Mouse (Mus musculus) kidney, embryonic 15.5 days (tissue): ENCODE data around the gene Prdm5. TPM values are rescaled to one million over a fixed set of nuclear protein-coding genes. Genes with fewer than 3 reads are reported as not detected.

ENCODE experiments used
- ATAC-seq: fragments of 200-750 bp; cut with Nextera tagmentation; replicated peaks from 2 replicates; pipeline ENCODE4 v1.8.0; 2017; ENCODE audit warnings: moderate TSS enrichment; ENCODE audit not compliant: low FRiP score
- H3K27ac ChIP-seq: fragments of 300-500 bp; sonication (generic); 2 replicates; pipeline ENCODE4 v1.5.1; 2015; ENCODE audit warnings: mild to moderate bottlenecking, inconsistent platforms
- H3K27me3 ChIP-seq: fragments of 300-500 bp; sonication (generic); 2 replicates; pipeline ENCODE4 v1.6.1; 2015; ENCODE audit warnings: inconsistent platforms
- H3K36me3 ChIP-seq: fragments of 300-500 bp; sonication (generic); 2 replicates; pipeline ENCODE4 v1.6.1; 2015; ENCODE audit warnings: inconsistent platforms
- H3K4me1 ChIP-seq: fragments of 300-500 bp; sonication (generic); 2 replicates; pipeline ENCODE4 v1.6.1; 2015; ENCODE audit warnings: inconsistent platforms
- H3K4me2 ChIP-seq: fragments of 300-500 bp; sonication (generic); 2 replicates; pipeline ENCODE4 v1.6.1; 2015; ENCODE audit warnings: moderate library complexity, mild to moderate bottlenecking, inconsistent platforms
- H3K4me3 ChIP-seq: fragments of 300-500 bp; sonication (generic); replicated peaks from 2 replicates; pipeline ENCODE4 v1.5.1; 2015; ENCODE audit warnings: mild to moderate bottlenecking, inconsistent platforms
- H3K9ac ChIP-seq: fragments of 300-500 bp; sonication (generic); 2 replicates; pipeline ENCODE4 v1.6.1; 2015; ENCODE audit warnings: mild to moderate bottlenecking, inconsistent platforms
- H3K9me3 ChIP-seq: fragments of 300-500 bp; sonication (generic); replicated peaks from 2 replicates; pipeline ENCODE4 v1.6.1; 2016; ENCODE audit warnings: inconsistent platforms
- WGBS: fragments of 180-500 bp; shearing (Covaris S2); methylation state at CpG from one replicate; pipeline ENCODE4 v1.1.7; 2015; ENCODE audit warnings: mixed read lengths; 5-methylcytosine and 5-hydroxymethylcytosine counted together
- polyA plus RNA-seq: library from polyadenylated mRNA; unstranded; fragments of >200 nt; fragmentation: Nextera tagmentation; extraction: Ambion mirVana; gene quantifications from 2 replicates; pipeline ENCODE4 v1.2.1, GENCODE M21; 2015

Gene Prdm5
- polyA plus RNA-seq, result 20.2 and 21.3 TPM in 2 replicates

DNA sequence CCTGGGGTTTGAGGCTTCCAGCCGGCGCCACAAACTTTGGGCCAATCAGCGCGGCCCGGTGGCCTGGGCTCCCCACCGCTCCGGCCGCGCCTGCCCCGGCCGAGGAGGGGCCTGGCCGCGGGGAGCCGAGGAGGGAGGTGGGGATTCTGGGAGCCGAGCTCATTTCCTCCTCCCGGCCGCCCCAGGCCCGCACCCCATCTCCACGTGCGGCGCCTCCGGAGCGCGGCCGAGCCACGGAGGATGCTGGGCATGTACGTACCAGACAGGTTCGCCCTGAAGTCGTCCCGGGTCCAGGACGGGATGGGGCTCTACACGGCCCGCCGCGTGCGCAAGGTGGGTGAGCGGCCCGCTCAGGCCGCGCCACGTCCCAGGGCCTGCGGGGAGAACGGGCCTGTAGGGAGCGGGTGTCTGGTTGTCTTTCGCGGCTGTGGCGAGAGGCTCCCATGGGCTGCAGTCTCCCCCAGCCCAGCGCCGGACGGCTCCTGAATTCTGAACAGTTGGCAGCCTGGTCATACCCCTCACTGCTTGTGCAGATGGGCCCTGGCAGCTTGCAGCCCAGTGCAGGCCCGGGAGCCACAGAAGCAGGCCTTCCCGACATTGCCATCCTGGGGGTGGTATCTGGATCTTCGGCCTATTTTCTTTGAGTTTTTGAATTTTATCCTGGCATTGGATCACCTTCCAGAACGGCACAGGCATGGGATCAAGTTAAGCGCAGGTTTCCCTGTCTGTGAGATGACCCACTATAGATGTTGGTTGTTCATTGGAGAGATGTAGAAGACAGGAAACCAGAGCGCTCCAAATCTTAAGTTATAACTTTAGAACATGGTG, at the start of gene Prdm5:
Gene Prdm5, plus strand, starts transcription at position 128 of the 828 bp plus-strand sequence.
- Histone ChIP-seq H3K9me3 (no peaks in the 10 kb centered on the region), H3K4me2 (peak within 1 kb of the TSS; percentile 68), H3K27me3 (no peaks in the 10 kb centered on the region), H3K27ac (peak within 1 kb of the TSS; percentile 59), H3K36me3 (no peaks in the 10 kb centered on the region), H3K9ac (peak within 1 kb of the TSS; percentile 64), H3K4me1 (peaks cover 17% of the 10 kb centered on the region; the same call in 1 of the 2 replicates), H3K4me3 (peak within 1 kb of the TSS; percentile 62)
- 4% methylated on average over 54 of the region's 56 CpGs for WGBS
- ATAC-seq, result peak; percentile 97

DNA sequence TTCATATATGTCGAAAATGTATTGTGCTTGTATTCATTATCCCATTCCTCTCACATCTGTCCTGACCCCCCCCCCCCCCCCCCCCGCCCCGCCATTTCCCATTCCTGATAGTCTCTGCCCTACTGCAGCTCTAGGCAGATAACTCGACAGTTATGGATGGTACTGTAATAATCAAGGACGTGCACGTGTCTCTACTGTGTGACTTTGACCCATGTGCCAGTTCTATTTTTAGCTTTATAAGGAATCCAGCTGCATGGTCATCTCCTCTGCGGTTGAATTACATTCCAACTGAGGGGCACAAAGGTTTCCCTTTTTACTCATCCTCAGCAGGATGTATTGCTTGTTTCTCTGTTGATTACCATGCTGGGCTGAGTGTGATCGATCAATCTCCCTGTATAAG, 39.3 kb upstream of the Prdm5 start:
- no peak overlapping the region for H3K9ac ChIP-seq
- no peak overlapping the region for H3K4me2 ChIP-seq
- H3K36me3 ChIP-seq, result no peaks in the 10 kb centered on the region
- H3K27me3 ChIP-seq, result no peaks in the 10 kb centered on the region
- H3K9me3 ChIP-seq, result no peaks in the 10 kb centered on the region
- H3K4me1 ChIP-seq, result no peaks in the 10 kb centered on the region
- ATAC-seq, result peak; percentile 22; the same call in 1 of the 2 replicates
- H3K4me3 ChIP-seq, result no peak overlapping the region
- H3K27ac ChIP-seq, result no peak overlapping the region
- 51% methylated on average over 6 of the region's 8 CpGs for WGBS

GRCm38 (mm10) chr6:65743144-65743870, 35.5 kb upstream of the Prdm5 start:
- WGBS, result 29% methylated on average over 1 of the region's 1 CpGs

GRCm38 (mm10) chr6:65743871-65744202, 35.0 kb upstream of the Prdm5 start:
- Histone ChIP-seq H3K4me3 (no peak overlapping the region), H3K9me3 (peaks cover 4% of the 10 kb centered on the region), H3K9ac (no peak overlapping the region), H3K4me1 (no peaks in the 10 kb centered on the region), H3K27me3 (no peaks in the 10 kb centered on the region), H3K4me2 (no peak overlapping the region), H3K27ac (no peak overlapping the region), H3K36me3 (no peaks in the 10 kb centered on the region)
- ATAC-seq, result no peak

More at GRCm38 (mm10) chr6:65743144-65743870, 35.5 kb upstream of the Prdm5 start:
- Histone ChIP-seq H3K4me3 (no peak overlapping the region), H3K36me3 (no peaks in the 10 kb centered on the region), H3K4me1 (no peaks in the 10 kb centered on the region), H3K27ac (no peak overlapping the region), H3K9ac (no peak overlapping the region), H3K27me3 (no peaks in the 10 kb centered on the region), H3K9me3 (peaks cover 4% of the 10 kb centered on the region), H3K4me2 (no peak overlapping the region)
- no peak for ATAC-seq

GRCm38 (mm10) chr6:65758214-65758613, 20.6 kb upstream of the Prdm5 start:
- Histone ChIP-seq H3K4me3 (no peak overlapping the region), H3K9ac (no peak overlapping the region), H3K9me3 (no peaks in the 10 kb centered on the region), H3K36me3 (no peaks in the 10 kb centered on the region), H3K27me3 (no peaks in the 10 kb centered on the region), H3K27ac (no peak overlapping the region), H3K4me2 (no peak overlapping the region), H3K4me1 (no peaks in the 10 kb centered on the region)
- 53% methylated on average over 7 of the region's 7 CpGs for WGBS
- ATAC-seq, result no peak

DNA sequence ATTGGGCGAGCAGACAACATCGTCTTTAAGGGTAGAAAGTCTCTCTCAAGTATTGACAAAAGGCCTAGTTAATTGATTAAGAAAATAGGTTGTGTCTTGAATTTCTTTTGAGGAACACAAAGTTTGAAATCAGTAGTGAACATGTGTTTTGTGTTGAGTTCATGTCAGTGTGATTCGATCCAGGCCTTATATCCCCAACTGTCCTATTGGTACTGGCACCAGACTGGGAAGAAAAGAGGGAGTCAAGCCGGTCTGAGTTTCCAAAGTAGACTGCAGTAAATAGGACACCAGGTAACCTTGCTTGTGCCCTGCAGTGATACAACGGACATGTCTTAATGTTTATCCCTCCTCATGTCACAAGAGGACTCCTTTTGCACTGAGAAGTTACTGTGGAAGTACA, 19.6 kb upstream of the Prdm5 start:
- H3K9me3 ChIP-seq, result no peaks in the 10 kb centered on the region
- no peak for ATAC-seq
- 87% methylated on average over 5 of the region's 5 CpGs for WGBS

GRCm38 (mm10) chr6:65760073-65760472, 18.7 kb upstream of the Prdm5 start:
- no peak overlapping the region for H3K4me2 ChIP-seq
- no peak overlapping the region for H3K27ac ChIP-seq
- H3K9ac ChIP-seq, result no peak overlapping the region
- H3K27me3 ChIP-seq, result no peaks in the 10 kb centered on the region
- H3K4me3 ChIP-seq, result no peak overlapping the region
- H3K9me3 ChIP-seq, result no peaks in the 10 kb centered on the region
- WGBS, result 91% methylated on average over 3 of the region's 3 CpGs
- no peaks in the 10 kb centered on the region for H3K36me3 ChIP-seq
- no peak for ATAC-seq
- 0 out of 2 replicates have a peak, but pooled peaks cover under 1% of the 10 kb centered on the region for H3K4me1 ChIP-seq

More for the DNA sequence above, 19.6 kb upstream of the Prdm5 start:
- H3K4me2 ChIP-seq, result no peak overlapping the region
- H3K36me3 ChIP-seq, result no peaks in the 10 kb centered on the region
- H3K9ac ChIP-seq, result no peak overlapping the region
- H3K27me3 ChIP-seq, result no peaks in the 10 kb centered on the region
- no peak overlapping the region for H3K4me3 ChIP-seq
- no peak overlapping the region for H3K27ac ChIP-seq
- no peaks in the 10 kb centered on the region for H3K4me1 ChIP-seq

- 73% methylated on average over 2 of the region's 2 CpGs for WGBS
- H3K9ac ChIP-seq, result no peak overlapping the region
- peaks cover 8% of the 10 kb centered on the region; the same call in 1 of the 2 replicates for H3K4me1 ChIP-seq
- H3K4me3 ChIP-seq, result no peak overlapping the region
- no peaks in the 10 kb centered on the region for H3K27me3 ChIP-seq
- H3K9me3 ChIP-seq, result no peaks in the 10 kb centered on the region
- H3K36me3 ChIP-seq, result no peaks in the 10 kb centered on the region
- no peak overlapping the region for H3K27ac ChIP-seq
- ATAC-seq, result no peak
- H3K4me2 ChIP-seq, result no peak overlapping the region
Measured at GRCm38 (mm10) chr6:65764459-65764858, 14.3 kb upstream of the Prdm5 start.

- H3K9me3 ChIP-seq, result no peaks in the 10 kb centered on the region
- H3K9ac ChIP-seq, result no peak overlapping the region
- H3K4me1 ChIP-seq, result peaks cover 8% of the 10 kb centered on the region; the same call in 1 of the 2 replicates
- H3K27me3 ChIP-seq, result no peaks in the 10 kb centered on the region
- ATAC-seq, result peak; percentile 70; the same call in 1 of the 2 replicates
- H3K4me3 ChIP-seq, result no peak overlapping the region
- peak overlapping the region; percentile 24 for H3K4me2 ChIP-seq
- H3K27ac ChIP-seq, result no peak overlapping the region; the same call in 1 of the 2 replicates
- no peaks in the 10 kb centered on the region for H3K36me3 ChIP-seq
- whole genome bisulfite sequencing, result 7% methylated on average over 8 of the region's 8 CpGs
Measured at GRCm38 (mm10) chr6:65765057-65765456, 13.7 kb upstream of the Prdm5 start.

DNA sequence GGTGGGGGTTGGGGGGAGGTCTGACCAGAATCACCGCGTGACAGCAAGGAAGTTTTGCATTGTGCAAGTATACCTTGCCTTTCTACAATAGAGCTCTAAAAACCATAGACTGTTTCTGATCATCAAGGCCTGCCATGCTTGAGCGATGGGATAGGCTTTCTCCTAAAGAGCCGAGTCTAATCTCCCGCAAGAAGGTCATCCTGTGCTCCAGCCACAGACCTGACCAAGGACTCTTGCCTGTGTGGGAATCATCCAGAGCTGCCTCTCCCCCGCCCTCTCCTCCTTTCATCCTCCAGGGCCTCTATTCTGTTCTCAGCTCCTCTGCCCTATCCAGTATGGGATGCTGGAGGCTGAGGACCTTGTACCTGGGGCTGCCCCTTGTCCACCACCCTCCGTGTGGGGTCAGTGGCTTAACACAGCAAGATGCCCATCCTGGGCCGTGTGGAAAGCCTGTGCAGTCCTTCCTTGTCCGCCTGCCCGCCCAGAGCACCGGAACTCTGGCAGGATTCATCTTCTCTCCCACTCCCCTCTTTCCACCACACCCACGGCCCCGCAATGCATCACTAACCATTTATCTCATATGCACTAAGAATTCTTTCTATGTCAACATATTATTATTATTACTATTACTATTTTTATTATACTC, 12.9 kb upstream of the Prdm5 start:
- 81% methylated on average over 13 of the region's 13 CpGs for WGBS
- no peak; the same call in 1 of the 2 replicates for ATAC-seq
- H3K27ac ChIP-seq, result no peak overlapping the region

DNA sequence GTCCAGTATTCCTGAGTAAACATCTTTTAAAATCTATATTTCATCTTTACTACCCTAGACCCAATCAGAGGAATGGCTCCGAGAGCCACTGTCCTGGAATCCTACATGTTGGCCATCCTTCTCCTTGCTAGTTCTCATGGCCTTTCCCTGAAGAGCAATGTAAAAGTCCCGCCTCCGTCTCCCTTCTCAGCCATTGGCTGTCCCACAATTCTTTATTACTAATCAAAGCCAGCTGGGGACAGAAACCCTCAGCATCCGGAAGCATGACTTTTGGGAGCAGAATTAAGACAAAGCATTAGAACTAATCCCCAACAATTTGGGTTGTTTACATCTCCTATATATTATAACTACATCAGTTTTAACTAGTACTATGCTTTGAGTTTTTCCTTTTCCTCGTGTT, 10.9 kb upstream of the Prdm5 start:
- no peak for ATAC-seq
- H3K36me3 ChIP-seq, result no peaks in the 10 kb centered on the region
- WGBS, result 85% methylated on average over 5 of the region's 5 CpGs
- no peaks in the 10 kb centered on the region for H3K27me3 ChIP-seq
- H3K4me2 ChIP-seq, result no peak overlapping the region
- peaks cover 8% of the 10 kb centered on the region; the same call in 1 of the 2 replicates for H3K4me1 ChIP-seq
- H3K27ac ChIP-seq, result no peak overlapping the region
- H3K4me3 ChIP-seq, result no peak overlapping the region
- no peak overlapping the region for H3K9ac ChIP-seq
- no peaks in the 10 kb centered on the region for H3K9me3 ChIP-seq

More for the DNA sequence above, 12.9 kb upstream of the Prdm5 start:
- Histone ChIP-seq H3K4me2 (no peak overlapping the region), H3K9ac (no peak overlapping the region), H3K4me1 (peaks cover 8% of the 10 kb centered on the region; the same call in 1 of the 2 replicates), H3K36me3 (no peaks in the 10 kb centered on the region), H3K27me3 (no peaks in the 10 kb centered on the region), H3K4me3 (no peak overlapping the region), H3K9me3 (no peaks in the 10 kb centered on the region)

DNA sequence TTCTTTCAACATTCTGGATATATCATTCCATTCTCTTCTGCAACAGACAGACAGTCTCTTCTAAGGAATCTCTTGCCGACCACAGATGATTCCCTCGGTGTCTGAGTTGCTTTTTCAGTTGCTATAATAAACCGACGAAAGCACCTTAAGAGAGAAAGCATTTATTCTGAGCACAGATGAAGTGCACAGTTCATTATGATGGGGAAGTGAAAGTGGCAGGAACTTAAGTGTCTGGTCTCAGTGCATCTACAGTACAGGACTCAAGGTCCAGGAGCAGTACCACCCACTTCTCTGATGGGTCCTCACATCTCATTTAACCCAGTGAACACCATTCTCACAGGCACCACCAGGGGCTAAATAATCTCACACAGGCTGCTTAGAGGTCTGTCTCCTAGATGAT, 5.2 kb upstream of the Prdm5 start:
- no peak overlapping the region for H3K4me3 ChIP-seq
- no peaks in the 10 kb centered on the region for H3K9me3 ChIP-seq
- 0 out of 2 replicates have a peak, but pooled peaks cover 4% of the 10 kb centered on the region for H3K4me1 ChIP-seq
- no peak overlapping the region for H3K9ac ChIP-seq
- no peak overlapping the region for H3K4me2 ChIP-seq
- WGBS, result 98% methylated on average over 4 of the region's 4 CpGs
- H3K27me3 ChIP-seq, result no peaks in the 10 kb centered on the region
- ATAC-seq, result no peak
- H3K36me3 ChIP-seq, result no peaks in the 10 kb centered on the region
- no peak overlapping the region for H3K27ac ChIP-seq
